Mouse (Mus musculus): ENCODE measurements at regions not wholly inside any gene's neighbourhood (a gene's known extent, or its start where the extent isn't known, plus 50 kb on each side); places are given as distances from the start of the nearest gene placed in this dataset.

GRCm38 (mm10) chr10:39270406-39270805 is 98.2 kb upstream of the Fyn start:
- TF ChIP-seq CTCF (IDR thresholded peaks at IDR 0.05; ENCODE audit: low read depth) (no peak), EP300 (IDR thresholded peaks at IDR 0.05; ENCODE audit: low read depth) (no peak)

All from heart, postnatal 0 days (tissue).